Mouse (Mus musculus): Measurements from ENCODE around the gene Tedc1.
"Not testable (repeated sequence)": the region's sequence is repeated elsewhere in the genome, so short reads cannot be mapped to it uniquely, and the experiment has no call there.

Gene Tedc1

GRCm38 (mm10) chr12:113152991-113153525, 3.2 kb upstream of the Tedc1 start:
- no peak for DNase-seq (ENCODE audit: low spot score in 2 of 2)

- DNase-seq (ENCODE audit: low spot score in 2 of 2): no peak
Observed at GRCm38 (mm10) chr12:113153971-113154370, 2.2 kb upstream of the Tedc1 start.

- no peak for DNase-seq (ENCODE audit: low spot score in 2 of 2)
Observed at GRCm38 (mm10) chr12:113154747-113155075, 1.5 kb upstream of the Tedc1 start.

- DNase-seq (ENCODE audit: low spot score in 2 of 2): no peak
Observed at GRCm38 (mm10) chr12:113155076-113155771, 997 bp upstream of the Tedc1 start.

GRCm38 (mm10) chr12:113156540-113156929, 314 bp downstream of the Tedc1 start:
- no peak for DNase-seq (ENCODE audit: low spot score in 2 of 2)

- DNase-seq (ENCODE audit: low spot score in 2 of 2): no peak
Observed at GRCm38 (mm10) chr12:113157002-113157401, 781 bp downstream of the Tedc1 start.

- no peak for DNase-seq (ENCODE audit: low spot score in 2 of 2)
Observed at GRCm38 (mm10) chr12:113157521-113157920, 1.3 kb downstream of the Tedc1 start.

- no peak for DNase-seq (ENCODE audit: low spot score in 2 of 2)
Observed at GRCm38 (mm10) chr12:113157971-113158370, 1.8 kb downstream of the Tedc1 start.

- DNase-seq (ENCODE audit: low spot score in 2 of 2): no peak
Observed at GRCm38 (mm10) chr12:113163561-113164006, 7.4 kb downstream of the Tedc1 start.

GRCm38 (mm10) chr12:113168031-113168536, 11.9 kb downstream of the Tedc1 start:
- DNase-seq (ENCODE audit: low spot score in 2 of 2): peak in 1 of 2 experiments; percentile 38

GRCm38 (mm10) chr12:113176960-113177725, 20.9 kb downstream of the Tedc1 start:
- no peak for DNase-seq (ENCODE audit: low spot score in 2 of 2)

- DNase-seq (ENCODE audit: low spot score in 2 of 2): no peak
Observed at GRCm38 (mm10) chr12:113181020-113181419, 24.8 kb downstream of the Tedc1 start.

GRCm38 (mm10) chr12:113184945-113185344, 28.7 kb downstream of the Tedc1 start:
- DNase-seq (ENCODE audit: low spot score in 2 of 2): no peak

- no peak for DNase-seq (ENCODE audit: low spot score in 2 of 2)
Observed at GRCm38 (mm10) chr12:113185442-113186291, 29.4 kb downstream of the Tedc1 start, which contains the start of gene Tmem121. Gene Tmem121 (plus strand): TSS chr12:113185930.

GRCm38 (mm10) chr12:113186326-113187010, 30.2 kb downstream of the Tedc1 start:
- no peak for DNase-seq (ENCODE audit: low spot score in 2 of 2)

- DNase-seq (ENCODE audit: low spot score in 2 of 2): no peak
Observed at GRCm38 (mm10) chr12:113187011-113187375, 30.8 kb downstream of the Tedc1 start.

- DNase-seq (ENCODE audit: low spot score in 2 of 2): peak; percentile 57 to 70
Observed at GRCm38 (mm10) chr12:113187584-113188295, 31.5 kb downstream of the Tedc1 start.

GRCm38 (mm10) chr12:113188349-113189055, 32.3 kb downstream of the Tedc1 start:
- no peak for DNase-seq (ENCODE audit: low spot score in 2 of 2)

- DNase-seq (ENCODE audit: low spot score in 2 of 2): no peak
Observed at GRCm38 (mm10) chr12:113193423-113193822, 37.2 kb downstream of the Tedc1 start.

GRCm38 (mm10) chr12:113199132-113199531, 42.9 kb downstream of the Tedc1 start:
- DNase-seq (ENCODE audit: low spot score in 2 of 2): not testable (repeated sequence)
